Mouse (Mus musculus): ENCODE data around the gene Ctsk.

DNA sequence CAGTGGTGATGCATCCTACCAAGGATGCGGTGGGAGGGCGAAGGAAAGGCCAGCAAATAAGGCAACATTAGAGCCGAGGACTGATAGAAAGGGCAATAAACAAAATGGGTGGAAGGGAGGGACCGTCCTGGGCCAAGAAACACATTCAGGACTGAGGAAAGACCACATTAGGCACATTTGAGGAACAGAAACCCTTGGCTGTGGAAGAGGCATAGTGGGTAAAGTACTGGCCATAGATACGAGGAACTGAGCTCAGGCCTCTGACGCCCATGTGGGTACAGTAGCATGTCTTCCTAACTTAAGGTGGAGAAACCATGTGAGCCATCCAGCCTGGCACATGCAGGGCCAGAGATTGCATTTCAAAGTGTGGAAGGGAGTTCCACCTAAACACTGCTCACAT lies 30.8 kb downstream of the Ctsk start:
- TF ChIP-seq POLR2A (IDR thresholded peaks at IDR 0.05; ENCODE audit: control insufficient read depth, low read depth, low read length) (no peak), CTCF (IDR thresholded peaks at IDR 0.05; ENCODE audit: control insufficient read depth, insufficient read depth, insufficient replicate concordance, low read depth, low read length) (no peak)
